Mouse (Mus musculus): ENCODE results near the gene Stk38l.

DNA sequence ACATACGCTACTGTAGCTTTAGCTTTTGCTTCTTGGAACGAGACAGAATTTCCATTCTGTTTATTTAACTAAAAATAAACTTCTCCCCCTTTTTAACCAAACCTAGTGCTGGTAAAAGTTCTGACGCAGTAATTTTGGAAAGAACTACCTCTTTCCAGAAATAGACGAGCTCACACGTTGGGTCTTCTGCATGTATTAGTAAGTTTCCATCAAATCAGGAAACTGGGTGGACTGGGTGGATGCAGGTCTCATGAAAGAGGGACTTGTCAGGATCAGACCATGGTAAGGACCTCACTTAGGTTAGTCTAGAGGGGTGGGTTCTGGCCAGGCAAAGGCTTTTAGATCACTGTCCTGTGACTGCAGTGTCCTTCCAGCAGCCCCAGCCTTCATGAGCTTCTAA is 21.8 kb downstream of the Stk38l start:
- no peak for TF ChIP-seq EP300 (IDR thresholded peaks at IDR 0.05; ENCODE audit: insufficient read depth, low read depth, low read length)
- no peak for TF ChIP-seq CTCF (IDR thresholded peaks at IDR 0.05)

Data from heart, adult 2 months (tissue).